Mouse (Mus musculus): ENCODE results near the gene Fam160a1.

Fam160a1 gene

DNA sequence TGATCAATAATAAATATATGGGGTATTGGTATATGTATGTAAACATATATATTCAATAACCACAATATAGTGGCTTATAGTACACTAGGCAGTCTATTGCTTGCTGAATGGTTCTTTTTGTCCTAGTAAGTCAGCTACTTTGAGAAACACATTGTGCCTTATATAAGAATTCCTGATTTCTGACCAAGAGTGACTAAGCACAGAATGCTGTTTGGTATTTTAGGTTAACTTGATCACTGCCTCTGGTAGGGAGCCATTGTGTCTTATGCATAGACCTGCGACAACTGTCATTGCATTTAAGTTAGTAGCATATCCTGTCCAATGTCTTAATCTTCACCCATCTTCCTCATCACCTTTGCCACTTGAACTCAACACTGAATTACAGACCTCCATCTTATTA, 197.3 kb downstream of the Fam160a1 start:
- DNase-seq: no peak

DNA sequence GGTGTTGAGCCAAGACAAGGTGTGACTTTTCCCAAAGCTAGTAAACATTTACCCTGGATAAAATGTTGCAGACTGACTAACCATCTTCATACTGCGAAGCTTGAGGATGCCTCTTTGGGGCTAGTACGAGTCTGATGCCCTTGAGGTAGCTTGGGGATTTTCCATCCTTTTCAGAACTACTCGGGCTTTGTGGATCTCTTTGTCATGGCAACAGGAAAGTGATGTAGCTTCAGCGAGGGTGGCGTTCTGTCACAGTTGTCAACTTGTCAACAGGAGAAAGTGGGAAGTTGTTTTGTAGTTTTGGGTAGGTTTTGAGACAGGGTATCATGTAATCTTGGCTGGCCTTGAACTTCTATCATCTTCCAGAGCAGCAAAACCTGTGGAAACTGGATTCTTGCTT, 197.7 kb downstream of the Fam160a1 start:
- no peak for DNase-seq

GRCm38 (mm10) chr3:85618885-85619284, 198.2 kb downstream of the Fam160a1 start:
- no peak for DNase-seq

DNA sequence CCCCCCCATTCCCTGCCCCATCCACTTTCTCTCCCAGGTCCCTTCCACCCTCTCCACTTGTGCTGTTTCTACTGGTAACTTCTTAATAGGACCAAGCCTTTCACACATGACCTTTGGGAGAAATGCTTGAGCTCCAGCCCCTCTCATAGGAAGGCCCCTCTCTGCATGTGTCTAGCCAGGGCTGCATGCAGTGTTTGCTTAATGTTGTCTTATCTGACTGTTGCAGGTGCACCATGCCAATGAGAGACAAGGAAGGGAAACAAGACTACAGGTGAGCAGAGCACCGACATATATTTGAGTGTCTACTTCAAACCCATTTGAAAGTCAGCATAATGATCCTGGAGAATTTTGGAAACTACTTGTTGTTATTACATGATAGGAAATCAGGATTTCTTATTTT, 200.7 kb downstream of the Fam160a1 start:
- no peak for DNase-seq
